Mouse (Mus musculus) erythroblast, embryonic 14.5 days (primary cell): Measurements from ENCODE around the gene P2rx3.

Experiments
- GATA1 ChIP-seq: IDR thresholded peaks from 2 replicates; pipeline ENCODE4 v1.6.1; 2012; ENCODE audit warnings: low read length, inconsistent platforms, mixed read lengths
- TAL1 ChIP-seq: IDR thresholded peaks from 3 replicates; pipeline ENCODE4 v1.6.1; 2012; ENCODE audit warnings: low read length, inconsistent platforms, mixed read lengths

GRCm38 (mm10) chr2:85034169-85034568 lies 3.1 kb downstream of the P2rx3 start:
- TF ChIP-seq TAL1, result no peak
- TF ChIP-seq GATA1, result no peak
